Mouse (Mus musculus): Measurements from ENCODE around the gene Il4i1.

DNA sequence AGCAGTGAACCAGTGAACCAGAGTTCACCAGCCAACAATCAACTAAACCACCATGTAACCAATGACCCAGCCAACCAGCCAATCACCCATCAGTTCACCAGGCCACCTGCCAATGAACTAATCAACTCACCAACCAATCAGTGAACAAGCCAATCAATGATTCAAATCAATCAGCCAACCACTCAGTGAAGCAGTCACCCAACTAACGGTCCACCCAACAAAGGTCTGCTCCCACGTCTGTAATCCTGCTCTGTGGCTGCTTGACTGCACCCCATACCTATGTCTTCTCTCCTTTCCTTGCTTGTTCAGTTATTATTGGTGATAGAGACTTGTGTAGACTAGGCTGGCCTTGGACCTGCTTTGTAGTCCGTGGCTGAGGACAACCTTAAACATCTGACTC lies 2.2 kb upstream of the Il4i1 start:
- TF ChIP-seq CTCF (IDR thresholded peaks at IDR 0.05; ENCODE audit: extremely low read depth, insufficient read length, insufficient replicate concordance, low read depth, low read length), result no peak
- no peak for TF ChIP-seq POLR2A (IDR thresholded peaks at IDR 0.05; ENCODE audit: low read depth, low read length)

All from small intestine, adult 2 months (tissue).